Mouse (Mus musculus): Measurements from ENCODE around the gene Samm50.
"Not testable (repeated sequence)": the region's sequence is repeated elsewhere in the genome, so short reads cannot be mapped to it uniquely, and the experiment has no call there.

Samm50 gene

GRCm38 (mm10) chr15:84192058-84192791 is at the start of gene Samm50:
Samm50 (plus strand) TSS chr15:84192241.
- DNase-seq (ENCODE audit: low read depth, low spot score), result peak; percentile 96

- no peak for DNase-seq (ENCODE audit: low read depth, low spot score)
Observed at GRCm38 (mm10) chr15:84156158-84156557, 35.9 kb upstream of the Samm50 start.

DNA sequence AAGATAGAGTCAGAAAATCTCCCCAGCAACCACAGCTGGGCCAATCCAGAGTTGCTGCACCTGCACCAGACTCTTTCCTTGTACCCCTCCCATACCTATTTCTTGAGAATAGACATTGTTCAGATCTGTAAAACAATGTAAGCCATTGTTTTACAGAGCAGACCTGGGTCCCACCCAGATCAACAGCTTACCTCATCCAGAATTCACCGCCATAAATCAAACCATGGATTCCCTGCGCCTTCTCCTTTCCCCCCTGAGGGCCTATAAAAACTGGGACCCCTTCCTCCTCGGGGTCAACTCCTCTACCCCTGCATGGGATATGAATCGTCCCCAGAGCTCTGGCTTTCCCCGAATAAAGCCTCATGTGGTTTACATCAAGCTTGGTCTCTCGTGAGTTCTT is 34.5 kb upstream of the Samm50 start:
- not testable (repeated sequence) for DNase-seq (ENCODE audit: low read depth, low spot score)

- no peak for DNase-seq (ENCODE audit: low read depth, low spot score)
Observed at GRCm38 (mm10) chr15:84161871-84162270, 30.2 kb upstream of the Samm50 start.

- no peak for DNase-seq (ENCODE audit: low read depth, low spot score)
Observed at GRCm38 (mm10) chr15:84166818-84167217, 25.2 kb upstream of the Samm50 start.

- DNase-seq (ENCODE audit: low read depth, low spot score), result peak; percentile 14
Observed at GRCm38 (mm10) chr15:84167600-84167999, 24.4 kb upstream of the Samm50 start, which contains the start of gene Pnpla3. Pnpla3 (plus strand) TSS chr15:84167837.

GRCm38 (mm10) chr15:84168170-84169161 is 23.6 kb upstream of the Samm50 start:
- DNase-seq (ENCODE audit: low read depth, low spot score), result no peak

DNA sequence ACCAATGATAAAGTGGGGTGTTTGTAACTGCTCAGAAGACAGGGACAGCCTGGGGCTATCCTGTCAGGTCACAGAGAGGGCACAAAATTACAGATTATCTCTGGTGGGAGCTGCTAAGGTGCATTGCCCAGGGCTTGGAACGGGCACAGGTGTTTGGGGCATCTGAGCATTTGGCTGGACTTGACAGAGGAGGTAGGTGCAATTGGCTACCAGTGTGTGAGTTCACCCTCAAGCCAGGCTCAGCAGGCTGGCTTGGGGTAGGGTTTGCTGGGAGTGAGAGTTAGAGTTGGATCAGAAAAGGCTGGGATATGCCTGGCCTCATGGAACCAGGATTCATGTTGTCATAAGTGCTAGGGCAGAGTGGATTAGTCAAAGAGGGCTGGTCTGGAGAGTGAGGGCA is 22.5 kb upstream of the Samm50 start:
- DNase-seq (ENCODE audit: low read depth, low spot score), result no peak

- DNase-seq (ENCODE audit: low read depth, low spot score), result no peak
Observed at GRCm38 (mm10) chr15:84171166-84171565, 20.9 kb upstream of the Samm50 start.

DNA sequence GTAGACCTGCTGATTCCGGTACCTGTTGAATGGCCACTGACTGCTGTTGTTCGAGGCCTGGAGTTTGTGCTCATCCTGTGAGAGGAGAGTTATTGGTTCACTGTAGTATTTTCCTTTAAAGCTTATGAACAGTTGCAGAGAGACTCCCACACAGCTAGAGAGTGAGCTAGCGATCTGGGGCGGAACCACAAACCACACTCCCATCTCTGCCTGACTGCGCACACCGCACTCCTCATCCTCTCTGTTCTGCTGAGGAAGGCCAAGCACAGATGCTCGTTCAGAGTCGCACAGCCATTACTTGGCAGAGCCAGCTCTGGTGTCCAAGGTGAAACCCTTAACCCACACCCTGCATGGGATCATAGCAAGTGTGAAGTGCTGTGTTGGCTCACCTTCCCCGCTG is 13.3 kb upstream of the Samm50 start:
- no peak for DNase-seq (ENCODE audit: low read depth, low spot score)

GRCm38 (mm10) chr15:84182000-84182399 is 10.0 kb upstream of the Samm50 start:
- DNase-seq (ENCODE audit: low read depth, low spot score), result no peak

DNA sequence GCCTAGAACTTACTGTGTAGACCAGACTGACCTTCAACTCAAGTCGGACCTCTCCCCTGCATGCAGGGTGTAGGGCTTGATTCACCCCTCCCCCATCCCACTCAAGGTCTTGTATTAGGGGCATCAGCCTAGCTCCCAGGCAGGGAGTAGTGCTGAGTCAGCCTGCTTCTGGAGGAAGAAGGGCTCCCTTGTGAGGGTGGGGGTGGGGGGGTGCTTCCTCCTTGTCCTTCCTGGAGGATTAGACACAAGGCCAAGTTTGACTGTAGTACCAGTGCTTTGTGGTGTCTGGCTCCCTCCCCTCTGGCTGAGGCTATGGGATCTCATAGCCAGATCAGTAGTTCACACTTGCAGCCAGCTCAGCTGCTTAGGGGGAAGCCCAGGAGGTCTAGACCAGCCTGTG is 8.1 kb upstream of the Samm50 start:
- peak; percentile 15 for DNase-seq (ENCODE audit: low read depth, low spot score)

- DNase-seq (ENCODE audit: low read depth, low spot score), result no peak
Observed at GRCm38 (mm10) chr15:84186196-84186595, 5.8 kb upstream of the Samm50 start.

- DNase-seq (ENCODE audit: low read depth, low spot score), result no peak
Observed at GRCm38 (mm10) chr15:84188887-84189530, 3.0 kb upstream of the Samm50 start.

DNA sequence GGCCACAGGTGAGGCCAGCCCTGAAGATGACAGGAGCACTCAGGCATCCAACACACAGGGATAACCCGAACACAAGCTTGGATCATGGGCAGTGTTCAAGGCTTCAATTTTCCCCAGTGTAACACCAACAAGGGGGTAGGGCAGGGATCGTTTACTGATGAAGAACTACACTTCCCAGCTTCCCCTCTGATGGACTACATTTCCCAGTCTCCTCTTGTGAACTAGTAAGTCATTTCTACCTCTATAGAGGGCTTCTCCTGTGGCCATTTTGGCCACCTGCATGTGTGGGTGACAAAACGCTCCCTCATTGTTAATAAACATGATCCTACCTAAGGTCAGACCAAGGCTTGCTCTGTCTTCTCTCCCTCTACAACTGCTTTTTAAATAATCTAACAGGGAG is 2.2 kb upstream of the Samm50 start:
- peak; percentile 30 for DNase-seq (ENCODE audit: low read depth, low spot score)

DNA sequence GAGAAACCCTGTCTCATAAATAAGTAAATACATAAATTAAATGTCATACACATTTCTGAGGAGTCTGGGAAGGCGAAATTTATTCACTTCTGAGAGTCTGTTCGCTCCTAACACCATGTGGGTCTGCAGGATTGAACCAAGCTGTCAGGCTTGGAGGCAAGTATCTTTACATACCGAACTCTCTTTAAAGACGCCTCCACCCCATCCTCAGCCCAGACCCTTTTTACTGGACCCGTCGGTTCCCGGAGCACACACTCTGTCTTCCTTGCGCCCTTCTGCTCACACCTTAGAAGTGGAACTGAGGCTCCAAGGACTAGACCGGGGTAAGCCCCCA is 350 bp upstream of the Samm50 start:
- DNase-seq (ENCODE audit: low read depth, low spot score), result no peak

DNA sequence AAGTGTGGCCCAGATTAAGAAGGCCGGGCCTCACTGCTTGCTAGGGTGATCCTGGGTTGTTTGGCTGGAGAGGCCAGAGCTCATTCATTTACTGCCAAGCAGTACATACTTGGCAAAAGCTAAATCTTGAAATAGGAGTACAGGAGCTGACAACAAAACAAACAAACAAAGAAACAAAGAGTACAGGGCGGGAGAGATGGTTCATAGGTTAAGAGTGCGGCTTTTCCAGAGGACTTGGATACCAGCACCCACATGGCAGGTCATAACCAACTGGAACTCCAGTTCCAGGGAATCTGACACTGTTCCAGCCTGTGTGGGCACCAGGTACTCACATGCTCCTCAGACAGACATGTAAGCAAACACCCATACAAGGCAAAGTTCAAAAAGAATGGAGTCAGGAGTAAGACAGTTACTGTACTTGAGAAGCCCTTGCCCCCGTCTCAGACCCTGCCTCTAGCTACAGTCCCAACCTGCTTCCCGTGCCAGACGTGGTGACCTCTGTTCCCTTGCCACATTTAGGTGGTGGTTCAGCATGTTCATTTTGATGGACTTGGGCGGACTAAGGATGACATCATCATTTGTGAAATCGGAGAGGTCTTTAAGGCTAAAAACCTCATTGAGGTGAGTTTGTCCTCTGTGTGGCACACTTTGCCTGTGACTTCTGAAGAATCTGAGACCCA is 4.6 kb downstream of the Samm50 start:
- no peak for DNase-seq (ENCODE audit: low read depth, low spot score)

DNA sequence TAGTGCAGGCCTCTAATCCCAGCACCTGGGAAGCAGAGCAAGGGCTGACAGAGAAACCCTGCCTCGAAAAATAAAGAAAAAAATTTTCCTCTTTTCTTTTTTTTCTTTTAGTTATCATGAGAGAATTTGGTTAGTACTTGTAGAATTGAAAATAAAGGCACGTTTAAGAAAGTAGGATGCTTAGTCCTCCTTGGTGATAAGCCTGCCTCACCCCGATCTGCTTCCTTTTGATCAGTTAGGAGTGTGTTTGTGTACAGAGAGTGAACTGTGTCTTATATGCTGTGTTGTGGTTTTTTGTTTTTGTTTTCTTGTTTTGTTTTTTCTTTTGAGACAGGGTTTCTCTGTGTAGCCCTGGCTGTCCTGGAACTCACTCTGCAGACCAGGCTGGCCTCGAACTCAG is 15.3 kb downstream of the Samm50 start:
- DNase-seq (ENCODE audit: low read depth, low spot score), result no peak

- no peak for DNase-seq (ENCODE audit: low read depth, low spot score)
Observed at GRCm38 (mm10) chr15:84209517-84210412, 17.7 kb downstream of the Samm50 start.

GRCm38 (mm10) chr15:84210461-84210860 is 18.4 kb downstream of the Samm50 start:
- DNase-seq (ENCODE audit: low read depth, low spot score), result no peak

DNA sequence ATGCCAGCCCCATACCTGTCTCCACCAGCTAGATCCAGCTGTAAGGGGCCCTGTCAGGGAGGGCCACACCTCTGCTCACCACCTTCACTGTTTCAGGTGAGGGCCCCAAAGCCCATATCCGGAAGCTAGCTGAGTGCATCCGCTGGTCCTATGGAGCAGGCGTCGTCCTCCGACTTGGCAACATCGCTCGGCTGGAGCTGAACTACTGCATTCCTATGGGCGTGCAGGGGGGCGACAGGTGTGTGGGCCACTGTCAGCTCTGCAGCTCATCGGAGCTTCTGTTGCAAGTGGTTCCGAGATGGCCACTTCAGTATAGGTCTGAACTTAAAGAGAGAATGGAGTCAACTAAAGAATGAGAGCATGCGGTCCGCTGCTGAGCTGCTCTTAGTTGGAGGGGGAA is 18.9 kb downstream of the Samm50 start:
- DNase-seq (ENCODE audit: low read depth, low spot score), result no peak
